Mouse (Mus musculus) left cerebral cortex, adult 2 months (tissue): ENCODE measurements around the gene Nxnl1. TPM values are rescaled to one million over a fixed set of nuclear protein-coding genes. Genes with fewer than 3 reads are reported as not detected.
A peak's percentile ranks its signal among the peaks of the same experiment; 100 is the strongest.

Experiments used
- DNase-seq, 2 experiments: peaks; one replicate each; pipeline ENCODE4 v3.0.0; 2021 to 2022; ENCODE audit warnings: low spot score in 2 of 2, mixed read lengths in 1 of 2; ENCODE audit errors: extremely low spot score in 1 of 2
- H3K27ac ChIP-seq: fragments of 200-600 bp; 2 replicates; pipeline ENCODE4 v1.8.1; 2022
- H3K4me3 ChIP-seq: fragments of 200-600 bp; 2 replicates; pipeline ENCODE4 v1.8.1; 2022
- CTCF ChIP-seq: fragments of 200-600 bp; IDR thresholded peaks from 2 replicates; pipeline ENCODE4 v1.8.1; 2022; ENCODE audit warnings: antibody characterized with exemption, mild to moderate bottlenecking, moderate library complexity
- intact Hi-C: fragments of 180-260 bp; cut with DNase I; formaldehyde crosslinking; loops from one replicate; pipeline ENCODE4 v1.15.1; 2025
- total RNA-seq, 2 experiments: library from RNA; stranded (reverse); gene quantifications; 2 replicates each; pipeline ENCODE4 v1.2.3; 2021

The Nxnl1 gene
- total RNA-seq, 2 experiments from 2014 or later, result 0.11 TPM; not detected in 1

GRCm38 (mm10) chr8:71579009-71579408, 12.6 kb upstream of the Nxnl1 start:
- DNase-seq, result no peak
- Histone ChIP-seq H3K4me3 (no peak overlapping the region), H3K27ac (no peak overlapping the region)
- intact Hi-C loops, result no loop called here
- no peak for TF ChIP-seq CTCF

DNA sequence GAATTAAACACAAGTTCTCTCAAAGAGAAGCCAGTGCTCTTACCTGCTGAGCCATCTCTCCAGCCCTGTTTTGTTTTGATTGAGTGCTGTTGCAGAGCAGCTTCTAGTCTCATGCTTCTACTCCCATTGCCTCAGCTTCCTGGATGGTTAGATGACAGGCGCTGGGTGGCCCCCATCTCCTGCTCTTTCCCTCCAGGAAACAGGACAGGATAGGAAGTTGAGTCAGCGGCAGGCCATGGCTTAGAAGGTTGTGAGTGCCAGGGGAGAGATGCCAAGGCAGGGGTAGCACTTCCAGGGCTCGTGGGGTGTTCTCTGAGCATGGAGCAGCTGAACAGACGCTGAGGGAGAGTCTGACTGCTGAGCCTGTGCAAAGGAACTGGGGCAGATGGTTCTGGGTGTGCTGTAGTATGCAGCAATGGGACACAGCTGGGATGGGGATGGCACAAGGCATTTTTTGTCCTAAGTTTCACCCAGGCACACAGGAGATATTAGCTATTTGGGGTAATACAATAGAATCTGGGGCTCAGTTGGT, 11.5 kb upstream of the Nxnl1 start:
- Histone ChIP-seq H3K4me3 (no peak overlapping the region), H3K27ac (no peak overlapping the region)
- TF ChIP-seq CTCF, result no peak
- no peak for DNase-seq
- intact Hi-C loops, result no loop called here

DNA sequence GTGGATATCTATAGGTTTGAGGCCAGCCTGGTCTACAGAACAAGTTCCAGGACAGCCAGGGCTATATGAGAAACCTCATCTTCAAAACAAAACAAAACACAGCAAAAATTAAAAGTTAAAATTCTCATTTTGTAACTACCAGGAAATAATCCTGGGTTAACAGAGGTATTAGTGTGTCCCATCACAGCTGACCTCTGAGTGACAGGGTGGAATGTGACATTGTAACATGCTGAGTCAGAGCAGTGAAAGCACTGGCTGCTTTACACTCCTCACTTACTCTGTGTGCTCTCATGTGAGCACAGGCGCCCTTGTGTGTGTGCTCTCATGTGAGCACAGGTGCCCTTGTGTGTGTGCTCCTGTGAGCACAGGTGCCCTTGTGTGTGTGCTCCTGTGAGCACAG, 8.6 kb upstream of the Nxnl1 start:
- no peak for TF ChIP-seq CTCF
- intact Hi-C loops, result no loop called here
- no peak overlapping the region for H3K27ac ChIP-seq
- DNase-seq, result no peak
- H3K4me3 ChIP-seq, result no peak overlapping the region

GRCm38 (mm10) chr8:71574426-71574825, 8.0 kb upstream of the Nxnl1 start:
- Histone ChIP-seq H3K27ac (peak overlapping the region; percentile 21; the same call in 1 of the 2 replicates), H3K4me3 (no peak overlapping the region)
- no peak for TF ChIP-seq CTCF
- no peak for DNase-seq
- intact Hi-C loops, result no loop called here

DNA sequence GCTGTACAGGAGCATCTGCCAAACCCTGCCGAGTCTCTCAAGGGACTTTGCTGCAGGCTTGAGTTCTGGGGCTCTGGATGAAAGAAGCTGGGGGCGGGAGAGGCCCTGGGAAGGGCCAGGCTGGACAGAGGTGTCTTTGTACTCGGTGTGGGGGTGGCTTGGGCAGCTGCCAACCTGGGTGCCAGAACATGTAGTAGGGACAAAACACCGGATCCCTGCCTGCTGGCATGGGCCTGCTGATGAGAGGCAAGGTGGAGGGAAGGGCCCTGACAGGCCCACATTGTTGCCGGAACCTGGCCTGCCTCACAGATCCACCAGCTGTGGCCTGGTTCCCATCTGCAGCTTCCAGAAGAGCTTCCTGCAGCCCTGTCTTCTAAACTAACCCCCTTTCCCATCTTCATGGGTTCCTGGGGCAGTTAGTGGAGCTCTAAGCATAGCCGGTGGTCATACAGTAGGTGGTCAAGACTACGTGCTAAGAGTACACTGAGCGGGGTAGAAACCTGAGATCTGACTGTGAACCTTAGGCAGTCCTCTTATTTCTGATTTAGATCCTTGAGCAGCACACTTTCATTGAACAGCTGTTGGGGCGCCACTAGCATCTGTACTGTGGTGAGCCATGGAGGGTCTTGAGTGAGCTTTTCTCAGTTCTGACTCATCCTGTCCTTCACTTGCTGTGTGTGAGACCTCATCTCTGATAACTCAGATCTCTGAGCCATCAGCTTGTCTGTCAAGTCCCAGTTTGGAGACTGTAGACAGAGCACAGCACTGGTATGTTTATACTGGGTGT, 6.6 kb upstream of the Nxnl1 start:
- intact Hi-C loops, result no loop called here
- TF ChIP-seq CTCF, result no peak
- Histone ChIP-seq H3K4me3 (peak overlapping the region; percentile 19; the same call in 1 of the 2 replicates), H3K27ac (peak overlapping the region; percentile 70)
- DNase-seq, result peak; percentile 76 to 86

- intact Hi-C loops, result no loop called here
- H3K4me3 ChIP-seq, result peak overlapping the region; percentile 17; the same call in 1 of the 2 replicates
- no peak; the same call in 1 of the 2 replicates for TF ChIP-seq CTCF
- no peak for DNase-seq
- H3K27ac ChIP-seq, result peak overlapping the region; percentile 58; the same call in 1 of the 2 replicates
Observed at GRCm38 (mm10) chr8:71572077-71572476, 5.7 kb upstream of the Nxnl1 start.

DNA sequence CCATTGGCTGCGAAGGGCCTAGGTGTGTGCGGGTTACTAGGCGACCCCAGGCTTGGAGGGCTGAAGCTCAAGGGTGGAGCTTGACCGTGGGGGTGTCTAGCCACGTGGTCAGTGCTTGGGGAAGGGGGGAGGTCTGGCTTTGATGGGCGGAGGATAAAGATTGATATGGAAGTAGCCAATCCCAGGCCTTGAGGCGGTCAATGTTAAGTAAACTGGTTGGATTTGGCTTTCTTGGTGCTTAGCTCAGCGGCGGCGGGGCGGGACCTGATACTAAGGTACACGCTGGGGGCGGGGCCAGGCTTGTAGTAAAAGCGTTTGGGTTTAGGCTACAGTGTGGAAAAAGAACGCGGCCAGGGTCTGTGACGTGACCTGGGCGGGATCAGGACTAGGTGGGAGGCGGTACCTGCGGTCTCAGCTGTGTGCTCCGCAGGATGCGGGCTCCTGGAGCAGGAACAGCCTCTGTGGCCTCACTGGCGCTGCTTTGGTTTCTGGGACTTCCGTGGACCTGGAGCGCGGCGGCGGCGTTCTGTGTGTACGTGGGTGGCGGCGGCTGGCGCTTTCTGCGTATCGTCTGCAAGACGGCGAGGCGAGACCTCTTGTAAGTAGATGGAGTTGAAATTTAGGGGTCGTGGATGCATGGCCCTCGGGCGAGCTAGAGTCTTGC, 4.0 kb upstream of the Nxnl1 start:
- Histone ChIP-seq H3K27ac (peak overlapping the region; percentile 98), H3K4me3 (peak overlapping the region; percentile 84)
- intact Hi-C loops, result loop anchor here (2.0 kb wide), 1 partner anchor 20 kb away; no protein-coding TSS in a partner anchor
- no peak; the same call in 1 of the 2 replicates for TF ChIP-seq CTCF
- DNase-seq, result peak; percentile 93 to 94

GRCm38 (mm10) chr8:71569366-71570290, 3.2 kb upstream of the Nxnl1 start:
- peak overlapping the region; percentile 84 for H3K4me3 ChIP-seq
- intact Hi-C loops, result loop anchor here (2.0 kb wide), 1 partner anchor 21 kb away; no protein-coding TSS in a partner anchor
- DNase-seq, result peak; percentile 84 to 85
- TF ChIP-seq CTCF, result no peak; the same call in 1 of the 2 replicates
- H3K27ac ChIP-seq, result peak overlapping the region; percentile 98

GRCm38 (mm10) chr8:71568941-71569340, 2.5 kb upstream of the Nxnl1 start:
- intact Hi-C loops, result no loop called here

DNA sequence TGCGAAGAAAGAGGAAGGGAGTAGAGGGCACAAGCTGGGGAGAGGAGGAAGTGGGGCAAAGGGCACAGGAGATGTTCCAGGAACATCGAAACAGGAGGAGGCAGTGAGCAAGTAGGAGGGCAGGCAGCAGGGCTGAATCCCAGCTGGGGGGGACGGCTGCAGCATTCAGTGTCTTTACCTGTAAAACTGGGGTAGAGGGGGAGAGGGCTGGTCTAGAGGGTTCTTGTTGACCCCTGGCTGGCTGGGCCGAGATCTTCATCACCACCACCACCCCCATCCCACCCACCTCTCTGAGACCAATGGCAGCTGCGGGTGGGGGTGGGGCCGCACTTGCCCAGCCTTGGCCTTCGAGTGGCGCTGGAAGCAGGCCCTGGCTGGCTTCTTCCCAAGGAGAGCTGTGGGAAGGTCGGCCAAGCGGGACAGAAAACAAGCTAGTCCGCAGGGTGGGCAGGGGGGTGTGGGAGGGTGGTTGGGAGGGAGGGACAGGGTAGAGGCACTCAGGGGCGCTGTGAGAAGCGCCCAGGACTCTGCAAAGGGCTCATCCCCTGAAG, 2.1 kb upstream of the Nxnl1 start, which contains the start of gene Slc27a1:
Gene Slc27a1, plus strand, starts transcription at position 496 of the 551 bp plus-strand sequence.
- TF ChIP-seq CTCF, result no peak
- Histone ChIP-seq H3K27ac (peak within 1 kb of the TSS; percentile 98), H3K4me3 (peak within 1 kb of the TSS; percentile 84)
- DNase-seq, result peak; percentile 54 to 75
- intact Hi-C loops, result no loop called here

More at GRCm38 (mm10) chr8:71568941-71569340, 2.5 kb upstream of the Nxnl1 start:
- TF ChIP-seq CTCF, result no peak
- H3K27ac ChIP-seq, result peak overlapping the region; percentile 98
- peak overlapping the region; percentile 84 for H3K4me3 ChIP-seq
- no peak for DNase-seq

GRCm38 (mm10) chr8:71567587-71567986, 1.2 kb upstream of the Nxnl1 start:
- intact Hi-C loops, result no loop called here
- Histone ChIP-seq H3K27ac (peak overlapping the region; percentile 66), H3K4me3 (no peak overlapping the region)
- DNase-seq, result no peak
- no peak for TF ChIP-seq CTCF
